Mouse (Mus musculus): Measurements from ENCODE around the gene Hoxd8. TPM values are rescaled to one million over a fixed set of nuclear protein-coding genes. Genes with fewer than 3 reads are reported as not detected.

Hoxd8 gene
- total and polyA plus RNA-seq, 2 experiments, result 0.06 TPM; not detected in 1

- Histone ChIP-seq H3K9ac (ENCODE audit: low read depth, low read length) (no peak overlapping the region), H3K4me3 (ENCODE audit: insufficient read depth, low read depth, low read length) (peak overlapping the region; percentile 44; the same call in 1 of the 2 replicates), H3K27me3 (ENCODE audit: control insufficient read depth, insufficient read depth, low read length) (peaks cover 43% of the 10 kb centered on the region), H3K4me1 (ENCODE audit: control insufficient read depth, insufficient read depth, low read length) (peaks cover 4% of the 10 kb centered on the region; the same call in 1 of the 2 replicates), H3K27ac (replicated peaks; ENCODE audit: insufficient read depth, low read depth, low read length) (no peak overlapping the region), H3K79me2 (ENCODE audit: control insufficient read depth, insufficient read depth, low read length) (no peaks in the 10 kb centered on the region), H3K36me3 (ENCODE audit: control insufficient read depth, insufficient read depth, low read length) (no peaks in the 10 kb centered on the region)
- WGBS, result 7% methylated on average over 40 of the region's 40 CpGs
- peak; percentile 84 for TF ChIP-seq CTCF (IDR thresholded peaks at IDR 0.05; ENCODE audit: low read depth, low read length)
- TF ChIP-seq POLR2A (IDR thresholded peaks at IDR 0.05; ENCODE audit: extremely low read depth, insufficient read depth, low read length), result no peak
- DNase-seq (ENCODE audit: extremely low read depth, low read depth, low spot score), result peak; percentile 31
These were observed 31.7 kb upstream of the Hoxd8 start for GRCm38 (mm10) chr2:74672481-74673362.

GRCm38 (mm10) chr2:74673835-74674425 lies 30.5 kb upstream of the Hoxd8 start:
- H3K4me3 ChIP-seq (ENCODE audit: insufficient read depth, low read depth, low read length), result no peak overlapping the region

DNA sequence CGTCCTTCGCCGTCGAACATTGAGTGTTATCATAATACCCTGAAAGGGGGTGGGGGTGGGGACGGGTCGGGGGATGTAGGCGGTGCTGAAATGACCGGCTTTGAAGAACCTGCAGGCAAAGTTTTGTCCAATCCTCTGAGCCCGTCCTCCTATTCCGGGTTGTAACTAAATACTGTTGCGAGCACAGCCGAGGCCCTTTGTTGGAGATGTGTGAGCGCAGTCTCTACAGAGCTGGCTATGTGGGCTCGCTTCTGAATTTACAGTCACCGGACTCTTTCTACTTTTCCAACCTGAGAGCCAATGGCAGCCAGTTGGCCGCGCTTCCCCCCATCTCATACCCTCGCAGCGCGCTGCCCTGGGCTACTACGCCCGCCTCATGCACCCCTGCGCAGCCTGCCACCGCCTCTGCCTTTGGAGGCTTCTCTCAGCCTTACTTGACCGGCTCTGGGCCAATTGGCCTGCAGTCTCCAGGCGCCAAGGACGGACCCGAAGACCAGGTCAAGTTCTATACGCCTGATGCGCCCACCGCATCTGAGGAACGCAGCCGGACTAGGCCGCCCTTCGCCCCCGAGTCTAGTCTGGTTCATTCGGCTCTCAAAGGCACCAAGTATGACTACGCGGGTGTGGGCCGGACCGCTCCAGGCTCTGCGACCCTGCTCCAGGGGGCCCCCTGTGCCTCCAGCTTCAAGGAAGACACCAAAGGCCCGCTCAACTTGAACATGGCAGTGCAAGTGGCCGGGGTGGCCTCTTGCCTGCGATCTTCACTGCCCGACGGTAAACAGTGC lies 29.3 kb upstream of the Hoxd8 start, which contains the start of gene Hoxd12:
Gene Hoxd12 (plus strand): TSS at position 133 of the 785 bp plus-strand sequence.
- Histone ChIP-seq H3K27ac (replicated peaks; ENCODE audit: insufficient read depth, low read depth, low read length) (no peak within 1 kb of the TSS), H3K79me2 (ENCODE audit: control insufficient read depth, insufficient read depth, low read length) (no peaks in the 10 kb centered on the region), H3K9ac (ENCODE audit: low read depth, low read length) (no peak within 1 kb of the TSS), H3K27me3 (ENCODE audit: control insufficient read depth, insufficient read depth, low read length) (peaks cover 31% of the 10 kb centered on the region), H3K36me3 (ENCODE audit: control insufficient read depth, insufficient read depth, low read length) (no peaks in the 10 kb centered on the region), H3K4me1 (ENCODE audit: control insufficient read depth, insufficient read depth, low read length) (peaks cover 4% of the 10 kb centered on the region; the same call in 1 of the 2 replicates), H3K4me3 (ENCODE audit: insufficient read depth, low read depth, low read length) (no peak within 1 kb of the TSS)
- DNase-seq (ENCODE audit: extremely low read depth, low read depth, low spot score), result no peak
- TF ChIP-seq POLR2A (IDR thresholded peaks at IDR 0.05; ENCODE audit: extremely low read depth, insufficient read depth, low read length), result no peak
- no peak for TF ChIP-seq CTCF (IDR thresholded peaks at IDR 0.05; ENCODE audit: low read depth, low read length)
- 6% methylated on average over 47 of the region's 47 CpGs for WGBS

More at GRCm38 (mm10) chr2:74673835-74674425, 30.5 kb upstream of the Hoxd8 start:
- TF ChIP-seq POLR2A (IDR thresholded peaks at IDR 0.05; ENCODE audit: extremely low read depth, insufficient read depth, low read length), result no peak
- TF ChIP-seq CTCF (IDR thresholded peaks at IDR 0.05; ENCODE audit: low read depth, low read length), result no peak
- no peak overlapping the region for H3K27ac ChIP-seq (replicated peaks; ENCODE audit: insufficient read depth, low read depth, low read length)
- H3K36me3 ChIP-seq (ENCODE audit: control insufficient read depth, insufficient read depth, low read length), result no peaks in the 10 kb centered on the region
- peaks cover 4% of the 10 kb centered on the region; the same call in 1 of the 2 replicates for H3K4me1 ChIP-seq (ENCODE audit: control insufficient read depth, insufficient read depth, low read length)
- no peak for DNase-seq (ENCODE audit: extremely low read depth, low read depth, low spot score)
- peaks cover 32% of the 10 kb centered on the region for H3K27me3 ChIP-seq (ENCODE audit: control insufficient read depth, insufficient read depth, low read length)
- no peak overlapping the region for H3K9ac ChIP-seq (ENCODE audit: low read depth, low read length)
- no peaks in the 10 kb centered on the region for H3K79me2 ChIP-seq (ENCODE audit: control insufficient read depth, insufficient read depth, low read length)
- 6% methylated on average over 24 of the region's 24 CpGs for WGBS

DNA sequence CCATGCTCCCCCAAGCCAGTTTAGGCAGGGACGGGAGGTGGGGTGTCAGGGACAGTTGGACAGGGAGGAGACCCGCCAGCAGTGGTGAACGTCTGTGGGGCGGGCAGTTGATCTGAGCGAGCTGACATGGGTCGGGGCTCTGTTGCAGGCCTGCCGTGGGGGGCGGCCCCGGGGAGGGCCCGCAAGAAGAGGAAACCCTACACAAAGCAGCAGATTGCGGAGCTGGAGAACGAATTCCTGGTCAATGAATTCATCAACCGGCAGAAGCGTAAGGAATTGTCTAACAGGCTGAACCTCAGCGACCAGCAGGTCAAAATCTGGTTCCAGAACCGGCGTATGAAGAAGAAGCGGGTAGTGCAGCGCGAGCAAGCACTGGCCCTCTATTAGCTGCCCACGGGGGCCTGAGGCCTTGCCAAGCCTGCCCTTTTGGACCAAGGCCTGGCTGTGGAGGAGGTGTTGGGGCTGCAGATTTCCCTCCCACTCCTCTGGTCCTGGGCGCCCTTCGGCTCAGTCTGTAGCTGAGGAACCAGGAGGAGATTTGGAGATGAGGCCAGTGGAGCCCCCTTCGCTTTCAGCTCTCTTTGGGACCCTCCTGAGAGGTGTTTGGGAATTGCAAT lies 28.6 kb upstream of the Hoxd8 start:
- H3K9ac ChIP-seq (ENCODE audit: low read depth, low read length), result no peak overlapping the region
- WGBS, result 9% methylated on average over 24 of the region's 24 CpGs
- no peak overlapping the region for H3K27ac ChIP-seq (replicated peaks; ENCODE audit: insufficient read depth, low read depth, low read length)
- H3K27me3 ChIP-seq (ENCODE audit: control insufficient read depth, insufficient read depth, low read length), result peaks cover 38% of the 10 kb centered on the region
- H3K4me3 ChIP-seq (ENCODE audit: insufficient read depth, low read depth, low read length), result no peak overlapping the region
- peaks cover 4% of the 10 kb centered on the region; the same call in 1 of the 2 replicates for H3K4me1 ChIP-seq (ENCODE audit: control insufficient read depth, insufficient read depth, low read length)
- no peaks in the 10 kb centered on the region for H3K79me2 ChIP-seq (ENCODE audit: control insufficient read depth, insufficient read depth, low read length)
- H3K36me3 ChIP-seq (ENCODE audit: control insufficient read depth, insufficient read depth, low read length), result no peaks in the 10 kb centered on the region
- no peak for TF ChIP-seq POLR2A (IDR thresholded peaks at IDR 0.05; ENCODE audit: extremely low read depth, insufficient read depth, low read length)
- DNase-seq (ENCODE audit: extremely low read depth, low read depth, low spot score), result no peak

DNA sequence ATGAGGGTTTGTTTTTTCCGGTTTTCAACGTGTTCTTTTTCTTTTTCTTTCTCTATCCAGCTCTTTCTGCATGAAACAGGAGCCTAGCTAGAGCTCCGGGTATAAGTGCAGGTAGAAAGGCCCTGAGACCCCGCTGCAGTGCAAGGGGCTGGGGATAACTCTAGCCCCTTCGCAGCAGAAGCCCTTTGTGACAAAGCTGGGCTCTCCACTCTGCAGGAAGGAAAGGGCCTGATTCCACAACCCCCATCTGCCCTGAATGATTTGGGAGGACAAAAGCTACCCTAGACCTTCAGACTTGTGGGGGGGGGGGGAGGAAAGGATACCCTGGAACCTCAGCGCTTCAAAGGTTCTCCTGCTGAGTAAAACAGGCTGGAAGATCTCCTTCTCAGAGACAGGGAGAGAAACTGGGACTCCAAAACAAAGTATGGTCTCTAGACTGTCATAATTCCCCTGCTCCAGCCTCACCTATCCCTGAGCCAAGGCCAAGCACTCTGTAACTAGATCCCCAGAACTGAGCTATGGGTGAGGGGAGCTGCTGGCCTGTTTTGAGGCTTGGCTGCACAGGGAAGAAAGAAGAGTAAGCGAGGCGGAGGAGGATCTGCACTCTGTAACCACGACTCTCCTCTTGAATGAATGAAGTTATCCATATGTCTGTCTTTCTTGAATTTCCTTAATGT lies 27.9 kb upstream of the Hoxd8 start:
- DNase-seq (ENCODE audit: extremely low read depth, low read depth, low spot score), result no peak

More for the DNA sequence above, 27.9 kb upstream of the Hoxd8 start:
- TF ChIP-seq POLR2A (IDR thresholded peaks at IDR 0.05; ENCODE audit: extremely low read depth, insufficient read depth, low read length), result no peak
- Histone ChIP-seq H3K36me3 (ENCODE audit: control insufficient read depth, insufficient read depth, low read length) (no peaks in the 10 kb centered on the region), H3K4me1 (ENCODE audit: control insufficient read depth, insufficient read depth, low read length) (peaks cover 4% of the 10 kb centered on the region; the same call in 1 of the 2 replicates), H3K4me3 (ENCODE audit: insufficient read depth, low read depth, low read length) (no peak overlapping the region), H3K27ac (replicated peaks; ENCODE audit: insufficient read depth, low read depth, low read length) (no peak overlapping the region), H3K9ac (ENCODE audit: low read depth, low read length) (no peak overlapping the region), H3K79me2 (ENCODE audit: control insufficient read depth, insufficient read depth, low read length) (no peaks in the 10 kb centered on the region), H3K27me3 (ENCODE audit: control insufficient read depth, insufficient read depth, low read length) (peaks cover 40% of the 10 kb centered on the region)
- WGBS, result 8% methylated on average over 9 of the region's 9 CpGs

Data from liver, adult 2 months (tissue).